Mouse (Mus musculus): ENCODE measurements at regions not wholly inside any gene's neighbourhood (a gene's known extent, or its start where the extent isn't known, plus 50 kb on each side); places are given as distances from the start of the nearest gene placed in this dataset.
"Not testable (repeated sequence)": the region's sequence is repeated elsewhere in the genome, so short reads cannot be mapped to it uniquely, and the experiment has no call there.

- Histone ChIP-seq H3K27ac (no peak overlapping the region), H3K4me3 (no peak overlapping the region)
- no peak for TF ChIP-seq CTCF (conservative IDR thresholded peaks at IDR 0.05)
- no peak for DNase-seq (ENCODE audit: low spot score in 2 of 2)
These were observed 324.7 kb upstream of the Gm6657 start for GRCm38 (mm10) chr12:77869296-77869695.

GRCm38 (mm10) chr12:77887335-77887734 is 306.7 kb upstream of the Gm6657 start:
- no peak for DNase-seq (ENCODE audit: low spot score in 2 of 2)
- Histone ChIP-seq H3K4me3 (no peak overlapping the region), H3K27ac (no peak overlapping the region)
- no peak for TF ChIP-seq CTCF (conservative IDR thresholded peaks at IDR 0.05)

- TF ChIP-seq CTCF (conservative IDR thresholded peaks at IDR 0.05): no peak
- no peak overlapping the region for H3K27ac ChIP-seq
- H3K4me3 ChIP-seq: no peak overlapping the region
- DNase-seq (ENCODE audit: low spot score in 2 of 2): no peak
These were observed 302.6 kb upstream of the Gm6657 start for GRCm38 (mm10) chr12:77891452-77891851.

- no peak for TF ChIP-seq CTCF (conservative IDR thresholded peaks at IDR 0.05)
- no peak overlapping the region for H3K27ac ChIP-seq
- no peak overlapping the region for H3K4me3 ChIP-seq
- no peak for DNase-seq (ENCODE audit: low spot score in 2 of 2)
These were observed 299.8 kb upstream of the Gm6657 start for GRCm38 (mm10) chr12:77894238-77894637.

DNA sequence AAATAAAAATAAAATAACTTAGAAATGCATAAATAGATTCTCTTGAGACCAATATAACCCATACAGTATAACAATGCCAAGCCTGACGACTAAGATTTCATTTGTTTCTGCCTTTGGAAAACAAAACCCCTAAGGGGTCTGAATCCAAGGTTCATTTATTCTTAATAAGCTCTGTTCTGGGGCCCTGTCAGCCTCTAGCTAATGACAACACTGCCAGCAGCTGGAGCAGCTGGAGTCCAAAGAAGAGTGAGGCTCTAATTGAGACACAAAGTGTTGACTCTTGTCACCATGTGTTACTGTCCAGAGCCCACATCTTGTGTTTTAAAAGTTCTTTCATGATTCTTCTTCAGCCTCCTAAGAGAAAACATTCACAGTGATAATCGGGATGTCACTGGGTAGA is 298.5 kb upstream of the Gm6657 start:
- H3K4me3 ChIP-seq: no peak overlapping the region
- no peak for TF ChIP-seq CTCF (conservative IDR thresholded peaks at IDR 0.05)
- no peak overlapping the region for H3K27ac ChIP-seq
- DNase-seq (ENCODE audit: low spot score in 2 of 2): no peak

DNA sequence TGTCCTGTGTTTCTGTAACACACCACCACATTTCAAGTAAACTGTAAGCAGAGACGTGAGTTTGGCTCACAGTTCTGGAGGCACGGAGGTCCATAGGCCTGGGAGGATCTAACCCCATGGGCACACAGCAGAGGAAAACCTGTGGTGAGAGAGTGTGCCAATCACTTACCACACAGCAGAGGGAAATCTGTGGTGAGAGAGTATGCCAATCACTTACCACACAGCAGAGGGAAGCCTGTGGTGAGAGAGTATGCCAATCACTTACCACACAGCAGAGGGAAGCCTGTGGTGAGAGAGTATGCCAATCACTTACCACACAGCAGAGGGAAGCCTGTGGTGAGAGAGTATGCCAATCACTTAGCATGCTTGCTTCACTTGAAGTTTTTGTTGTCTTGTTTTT is 295.1 kb upstream of the Gm6657 start:
- H3K27ac ChIP-seq; H3K4me3 ChIP-seq; DNase-seq (ENCODE audit: low spot score in 2 of 2): not testable (repeated sequence)

DNA sequence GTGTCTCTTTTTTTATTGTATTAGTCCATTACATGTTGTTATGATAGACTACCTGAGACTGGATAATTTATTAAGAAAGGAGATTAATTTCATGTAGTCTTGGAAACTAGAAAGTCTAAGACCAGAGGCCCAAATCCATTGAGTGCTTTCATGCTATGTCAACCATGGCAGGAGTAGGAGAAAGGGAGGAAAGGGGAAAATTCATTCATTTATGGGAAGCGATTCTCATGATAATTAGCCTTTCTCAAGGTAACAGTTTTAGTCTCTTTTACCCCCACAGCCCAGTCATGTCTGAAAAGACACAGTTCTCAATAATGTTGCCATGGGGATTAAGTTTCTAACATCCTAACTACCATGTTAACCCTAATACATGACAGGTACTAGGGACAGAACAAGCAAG is 292.8 kb upstream of the Gm6657 start:
- DNase-seq (ENCODE audit: low spot score in 2 of 2): no peak
- Histone ChIP-seq H3K27ac (no peak overlapping the region), H3K4me3 (no peak overlapping the region)
- no peak for TF ChIP-seq CTCF (conservative IDR thresholded peaks at IDR 0.05)

GRCm38 (mm10) chr12:77912863-77913554 is 281.0 kb upstream of the Gm6657 start:
- no peak for DNase-seq (ENCODE audit: low spot score in 2 of 2)
- Histone ChIP-seq H3K27ac (no peak overlapping the region), H3K4me3 (no peak overlapping the region)
- TF ChIP-seq CTCF (conservative IDR thresholded peaks at IDR 0.05): no peak

- no peak for TF ChIP-seq CTCF (conservative IDR thresholded peaks at IDR 0.05)
- Histone ChIP-seq H3K27ac (no peak overlapping the region), H3K4me3 (no peak overlapping the region)
- DNase-seq (ENCODE audit: low spot score in 2 of 2): no peak
These were observed 265.3 kb upstream of the Gm6657 start for GRCm38 (mm10) chr12:77928729-77929128.

DNA sequence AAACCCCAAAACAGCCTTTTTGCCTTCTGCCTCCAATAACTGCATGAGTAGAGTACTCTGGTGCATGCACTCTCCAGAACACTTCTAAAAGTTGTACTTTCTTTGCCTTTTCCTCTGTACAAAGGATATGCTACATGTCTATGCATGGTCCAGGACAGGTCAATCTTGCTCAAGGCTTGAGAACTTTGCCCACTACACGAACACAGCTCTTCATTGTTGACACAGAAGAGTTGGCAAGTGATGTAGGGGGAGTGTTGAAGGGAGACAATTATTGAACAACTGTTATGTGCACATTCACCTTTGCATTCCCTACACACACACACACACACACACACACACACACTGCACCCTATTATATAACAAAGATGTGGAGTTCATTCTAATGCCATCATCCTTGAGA is 264.5 kb upstream of the Gm6657 start:
- no peak for TF ChIP-seq CTCF (conservative IDR thresholded peaks at IDR 0.05)
- Histone ChIP-seq H3K27ac (no peak overlapping the region), H3K4me3 (no peak overlapping the region)
- no peak for DNase-seq (ENCODE audit: low spot score in 2 of 2)

GRCm38 (mm10) chr12:77943960-77944359 is 250.1 kb upstream of the Gm6657 start:
- DNase-seq (ENCODE audit: low spot score in 2 of 2): no peak
- Histone ChIP-seq H3K4me3 (no peak overlapping the region), H3K27ac (no peak overlapping the region)
- no peak for TF ChIP-seq CTCF (conservative IDR thresholded peaks at IDR 0.05)

GRCm38 (mm10) chr12:77949474-77950017 is 244.5 kb upstream of the Gm6657 start:
- TF ChIP-seq CTCF (conservative IDR thresholded peaks at IDR 0.05): no peak
- Histone ChIP-seq H3K4me3 (peak overlapping the region; percentile 45), H3K27ac (peak overlapping the region; percentile 43; the same call in 1 of the 2 replicates)
- DNase-seq (ENCODE audit: low spot score in 2 of 2): peak; percentile 26 to 65

DNA sequence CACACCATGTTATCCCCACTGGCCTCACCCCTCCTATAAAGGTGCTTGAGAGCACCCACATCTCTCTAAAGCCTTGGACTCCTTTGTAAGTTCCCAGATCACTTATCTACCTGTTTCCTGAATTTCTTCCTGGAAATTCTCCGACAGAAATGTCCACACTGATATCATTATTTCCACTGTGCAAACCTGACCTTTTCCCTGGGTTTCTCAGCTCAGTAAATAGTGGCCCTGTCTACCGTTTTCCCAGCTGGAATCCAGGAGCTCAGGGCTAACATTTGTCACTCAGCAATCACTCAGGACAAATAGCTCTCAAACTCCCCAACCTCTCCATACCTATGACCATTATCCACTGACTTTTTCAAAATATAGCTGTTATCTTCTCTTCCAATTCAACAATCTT is 241.6 kb upstream of the Gm6657 start:
- DNase-seq (ENCODE audit: low spot score in 2 of 2): no peak
- H3K27ac ChIP-seq: no peak overlapping the region
- H3K4me3 ChIP-seq: no peak overlapping the region
- TF ChIP-seq CTCF (conservative IDR thresholded peaks at IDR 0.05): no peak

- DNase-seq (ENCODE audit: low spot score in 2 of 2): no peak
- no peak overlapping the region for H3K27ac ChIP-seq
- no peak overlapping the region for H3K4me3 ChIP-seq
- TF ChIP-seq CTCF (conservative IDR thresholded peaks at IDR 0.05): no peak
These were observed 231.4 kb upstream of the Gm6657 start for GRCm38 (mm10) chr12:77962631-77963030.
